In genomic region chr1:34120602-34121001, GRCm38 (mm10) we compare ENCODE assay signal across 9 mouse cellular contexts.
DNase-seq lines count a peak whose midpoint lies in the region; ATAC-seq and TF ChIP-seq lines count a peak whose summit lies in the region.
"Had no signal": no experiment of that assay in that cellular context is flagged by ENCODE, and none has a peak within 500 bp of the region (broad histone marks: within the 10 kb centered on the region; RNA-seq: fewer than 3 reads in every experiment).

No protein-coding gene starts in this region.

- in situ Hi-C loops in CH12.LX (cut with MboI; ENCODE audit: low pct_ligation_motif_present, low pct_unique_long_range_greater_than_20kb, low sequenced_read_pairs), result no loop called here

- ATAC-seq in liver, embryonic 13.5 days (ENCODE audit: low read depth), result peak; percentile 53; the same call in 1 of the 2 replicates
- ATAC-seq: forebrain, embryonic 13.5 days had no signal

- no peak for TF ChIP-seq EP300 in CH12.LX (IDR thresholded peaks at IDR 0.05; ENCODE audit: low read length)

- peak; percentile 51 for DNase-seq in kidney, adult 2 months
- DNase-seq in kidney, postnatal 25 days, result no peak
- DNase-seq in CH12.LX (ENCODE audit: extremely low read depth), result no peak
- DNase-seq in liver, embryonic 13.5 days, result no peak
- no peak for DNase-seq in urinary bladder, postnatal 25 days (ENCODE audit: low spot score)
- no peak for DNase-seq in cerebellum, postnatal 10 days

- no peaks in the 10 kb centered on the region for H3K27me3 ChIP-seq in kidney, adult 2 months (replicated peaks; ENCODE audit: control insufficient read depth, insufficient read depth, low read length)
- H3K27me3 ChIP-seq in CH12.LX (replicated peaks), result no peaks in the 10 kb centered on the region
- H3K27me3 ChIP-seq in liver, embryonic 13.5 days, result no peaks in the 10 kb centered on the region
- H3K27me3 ChIP-seq: forebrain, embryonic 13.5 days; midbrain, embryonic 12.5 days had no signal

- TF ChIP-seq POLR2A in kidney, adult 2 months (IDR thresholded peaks at IDR 0.05; ENCODE audit: low read depth, low read length), result no peak
- TF ChIP-seq POLR2A in CH12.LX (IDR thresholded peaks at IDR 0.05; ENCODE audit: low read depth, low read length), result no peak

- H3K36me3 ChIP-seq in kidney, adult 2 months (ENCODE audit: control insufficient read depth, insufficient read depth, low read length), result no peaks in the 10 kb centered on the region
- peaks cover 0 to 24% of the 10 kb centered on the region in 2 experiments for H3K36me3 ChIP-seq in CH12.LX (replicated peaks in 1 of 2; ENCODE audit: control insufficient read depth in 1 of 2, insufficient read depth in 1 of 2, low read length in 1 of 2)
- H3K36me3 ChIP-seq in liver, embryonic 13.5 days, result no peaks in the 10 kb centered on the region
- H3K36me3 ChIP-seq: midbrain, embryonic 12.5 days had no signal

- TF ChIP-seq RAD21 in CH12.LX (IDR thresholded peaks at IDR 0.05; ENCODE audit: low read depth, low read length), result no peak

- peak overlapping the region; percentile 97 for H3K27ac ChIP-seq in kidney, adult 2 months (ENCODE audit: insufficient read depth, low read depth, low read length)
- no peak overlapping the region for H3K27ac ChIP-seq in CH12.LX (ENCODE audit: insufficient read depth, low read depth)
- H3K27ac ChIP-seq in brown adipose tissue, adult 24 weeks (replicated peaks; ENCODE audit: low read depth, low read length), result peak overlapping the region; percentile 94
- peak overlapping the region; percentile 47; the same call in 1 of the 2 replicates for H3K27ac ChIP-seq in liver, embryonic 13.5 days
- H3K27ac ChIP-seq: forebrain, embryonic 13.5 days had no signal

- no peak overlapping the region for H3K4me3 ChIP-seq in kidney, adult 2 months (ENCODE audit: insufficient read depth, low read depth, low read length)
- H3K4me3 ChIP-seq in CH12.LX (replicated peaks in 1 of 3; ENCODE audit: low read depth in 2 of 3, low read length in 2 of 3, poor library complexity in 1 of 3), result peak overlapping the region in 2 of 3 experiments; percentile 29 to 30
- no peak overlapping the region for H3K4me3 ChIP-seq in brown adipose tissue, adult 24 weeks (ENCODE audit: insufficient read depth, low read depth, low read length)
- peak overlapping the region; percentile 30; the same call in 1 of the 2 replicates for H3K4me3 ChIP-seq in liver, embryonic 13.5 days (replicated peaks)
- H3K4me3 ChIP-seq: forebrain, embryonic 13.5 days; midbrain, embryonic 12.5 days had no signal

- dilution Hi-C loops in CH12.LX (cut with MboI; ENCODE audit: extremely low pct_ligation_motif_present, extremely low pct_unique_long_range_greater_than_20kb, low sequenced_read_pairs), result no loop called here

- peak overlapping the region; percentile 46; the same call in 1 of the 2 replicates for H3K4me2 ChIP-seq in CH12.LX (ENCODE audit: insufficient read depth, low read depth, poor library complexity, severe bottlenecking)
- 0 out of 2 replicates have a peak overlapping the region, but pooled peaks have one; percentile 41 for H3K4me2 ChIP-seq in liver, embryonic 13.5 days
- H3K4me2 ChIP-seq: forebrain, embryonic 13.5 days; midbrain, embryonic 12.5 days had no signal

- H3K9ac ChIP-seq in CH12.LX (ENCODE audit: insufficient read depth, low read depth), result peak overlapping the region; percentile 48; the same call in 1 of the 2 replicates
- no peak overlapping the region for H3K9ac ChIP-seq in liver, embryonic 13.5 days
- H3K9ac ChIP-seq: forebrain, embryonic 13.5 days; midbrain, embryonic 12.5 days had no signal

- H3K79me2 ChIP-seq in CH12.LX (replicated peaks; ENCODE audit: control insufficient read depth, extremely low read depth, insufficient read depth, poor library complexity, severe bottlenecking), result no peaks in the 10 kb centered on the region

- WGBS in kidney, adult 2 months, result 9% methylated on average over 6 of the region's 6 CpGs
- 50% methylated on average over 6 of the region's 6 CpGs for WGBS in liver, embryonic 13.5 days (ENCODE audit: insufficient replicate concordance)

- no peak for TF ChIP-seq CTCF in kidney, adult 2 months (conservative IDR thresholded peaks at IDR 0.05; ENCODE audit: insufficient read depth, insufficient read length, low read depth, low read length)
- no peak for TF ChIP-seq CTCF in CH12.LX (conservative IDR thresholded peaks at IDR 0.05 in 1 of 2, IDR thresholded peaks at IDR 0.05 in 1 of 2; ENCODE audit: low read depth in 2 of 2, low read length in 2 of 2)

- H3K9me3 ChIP-seq in CH12.LX (replicated peaks; ENCODE audit: low read length), result no peaks in the 10 kb centered on the region
- no peaks in the 10 kb centered on the region for H3K9me3 ChIP-seq in liver, embryonic 13.5 days (replicated peaks)
- H3K9me3 ChIP-seq: forebrain, embryonic 13.5 days; midbrain, embryonic 12.5 days had no signal

- peaks cover 17% of the 10 kb centered on the region for H3K4me1 ChIP-seq in kidney, adult 2 months (ENCODE audit: control insufficient read depth, insufficient read depth, low read length)
- peaks cover 17 to 76% of the 10 kb centered on the region in 2 experiments for H3K4me1 ChIP-seq in CH12.LX (ENCODE audit: control insufficient read depth in 1 of 2, insufficient read depth in 2 of 2)
- peaks cover 19% of the 10 kb centered on the region for H3K4me1 ChIP-seq in brown adipose tissue, adult 24 weeks (ENCODE audit: control insufficient read depth, insufficient read depth, insufficient read length, low read length)
- 0 out of 2 replicates have a peak, but pooled peaks cover 5% of the 10 kb centered on the region for H3K4me1 ChIP-seq in liver, embryonic 13.5 days (replicated peaks)

TF ChIP-seq in CH12.LX, 34 proteins besides CTCF, POLR2A, EP300 and RAD21:
- no peak for TF ChIP-seq MAX (IDR thresholded peaks at IDR 0.05; ENCODE audit: low read length)
- TF ChIP-seq GABPA (IDR thresholded peaks at IDR 0.05; ENCODE audit: insufficient replicate concordance, low read depth, low read length), result no peak
- TF ChIP-seq SIN3A (IDR thresholded peaks at IDR 0.05; ENCODE audit: low read length), result no peak
- no peak for TF ChIP-seq ELF1 (IDR thresholded peaks at IDR 0.05; ENCODE audit: low read depth, low read length)
- TF ChIP-seq USF1 (IDR thresholded peaks at IDR 0.05; ENCODE audit: low read depth, low read length), result peak; percentile 43; the same call in 1 of the 2 replicates
- no peak for TF ChIP-seq NELFE (IDR thresholded peaks at IDR 0.05; ENCODE audit: low read depth, low read length)
- TF ChIP-seq NRF1 (IDR thresholded peaks at IDR 0.05; ENCODE audit: low read depth, low read length), result no peak
- no peak for TF ChIP-seq IRF4 (IDR thresholded peaks at IDR 0.05; ENCODE audit: low read depth, low read length)
- TF ChIP-seq POLR2AphosphoS2 (IDR thresholded peaks at IDR 0.05; ENCODE audit: low read depth, low read length), result no peak
- TF ChIP-seq BHLHE40 (IDR thresholded peaks at IDR 0.05; ENCODE audit: low read depth, low read length), result no peak
- TF ChIP-seq KAT2A (IDR thresholded peaks at IDR 0.05; ENCODE audit: insufficient replicate concordance, low read length), result no peak
- TF ChIP-seq RCOR1 (conservative IDR thresholded peaks at IDR 0.05; ENCODE audit: low read depth, low read length), result no peak
- TF ChIP-seq ETS1 (conservative IDR thresholded peaks at IDR 0.05; ENCODE audit: low read depth, low read length), result no peak
- TF ChIP-seq ZC3H11A (IDR thresholded peaks at IDR 0.05; ENCODE audit: low read depth, low read length), result no peak
- TF ChIP-seq JUND (conservative IDR thresholded peaks at IDR 0.05; ENCODE audit: low read depth, low read length), result no peak
- no peak for TF ChIP-seq USF2 (conservative IDR thresholded peaks at IDR 0.05; ENCODE audit: low read depth, low read length)
- TF ChIP-seq MAFK (IDR thresholded peaks at IDR 0.05; ENCODE audit: insufficient replicate concordance, low read length), result no peak
- 0 out of 2 replicates have a peak, but pooled peaks have one; percentile 3 for TF ChIP-seq MXI1 (IDR thresholded peaks at IDR 0.05; ENCODE audit: low read depth, low read length)
TF ChIP-seq in CH12.LX: peak in this region for 2.

Comparison
In these comparisons a context has a peak if more than half of its experiments do, and no peak if none do; other contexts are left out.
1. H3K4me3 ChIP-seq: peak in CH12.LX (2 of 3) and liver, embryonic 13.5 days (single experiment); none in kidney, adult 2 months (single experiment) and brown adipose tissue, adult 24 weeks (single experiment).